Mouse (Mus musculus): ENCODE results near the gene Gm10260. TPM values are rescaled to one million over a fixed set of nuclear protein-coding genes. Genes with fewer than 3 reads are reported as not detected.

Gene Gm10260
- polyA plus RNA-seq (2014; fragmentation: Illumina TruSeq; extraction: RNeasy Lipid Tissue Mini Kit (QIAGEN cat#74804); ENCODE audit: low read depth, low replicate concordance), result 5.7 TPM

DNA sequence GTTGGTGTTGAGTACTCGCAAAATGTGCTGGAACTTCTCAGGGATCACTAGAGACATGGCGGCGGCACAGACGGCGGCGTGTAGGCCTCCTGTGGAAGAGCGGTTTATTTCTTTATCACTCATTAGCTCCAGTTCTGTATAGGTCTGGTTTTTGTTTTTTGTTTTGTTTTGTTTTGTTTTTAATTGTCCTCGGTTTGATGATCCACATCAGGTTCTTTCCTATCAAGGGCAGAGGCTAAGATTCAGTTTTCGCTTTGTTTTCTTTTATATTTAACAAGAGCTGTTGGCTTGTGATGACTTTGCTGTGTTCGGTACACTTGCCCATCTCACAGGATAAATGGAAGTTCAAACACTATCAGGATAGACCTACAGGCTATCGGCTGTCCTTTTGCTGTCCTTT, at the start of gene Gm10260:
Gene Gm10260, minus strand, starts transcription at position 101 of the 400 bp plus-strand sequence.

Data from adipose tissue, adult 10 weeks (tissue).